Mouse (Mus musculus) kidney, postnatal 0 days (tissue): Measurements from ENCODE around the gene Myod1. TPM values are rescaled to one million over a fixed set of nuclear protein-coding genes. Genes with fewer than 3 reads are reported as not detected.

Experiments
- ATAC-seq: fragments of 200-750 bp; cut with Nextera tagmentation; replicated peaks from 2 replicates; pipeline ENCODE4 v1.8.0; 2017; ENCODE audit warnings: low read depth, moderate number of reproducible peaks, moderate TSS enrichment, moderate library complexity; ENCODE audit not compliant: low FRiP score
- DNase-seq: peaks from one replicate; pipeline ENCODE4 v3.0.0-alpha.2; 2016; ENCODE audit warnings: low spot score
- H3K27ac ChIP-seq: fragments of 300-500 bp; sonication (generic); 2 replicates; pipeline ENCODE4 v1.5.1; 2014; ENCODE audit warnings: mild to moderate bottlenecking
- H3K27me3 ChIP-seq: fragments of 300-500 bp; sonication (generic); 2 replicates; pipeline ENCODE4 v1.6.1; 2014; ENCODE audit warnings: low read length, mixed read lengths; ENCODE audit not compliant: insufficient read depth
- H3K36me3 ChIP-seq: fragments of 300-500 bp; sonication (generic); 2 replicates; pipeline ENCODE4 v1.6.1; 2014; ENCODE audit warnings: low read length, mixed read lengths; ENCODE audit not compliant: insufficient read depth
- H3K4me1 ChIP-seq: fragments of 300-500 bp; sonication (generic); replicated peaks from 2 replicates; pipeline ENCODE4 v1.6.1; 2014; ENCODE audit warnings: antibody characterized with exemption, low read length, mixed read lengths; ENCODE audit not compliant: insufficient read depth
- H3K4me2 ChIP-seq: fragments of 300-500 bp; sonication (generic); 2 replicates; pipeline ENCODE4 v1.6.1; 2014; ENCODE audit warnings: mild to moderate bottlenecking, low read length, moderate library complexity, mixed read lengths
- H3K4me3 ChIP-seq: fragments of 300-500 bp; sonication (generic); replicated peaks from 2 replicates; pipeline ENCODE4 v1.5.1; 2014; ENCODE audit warnings: low read depth, low read length
- H3K9ac ChIP-seq: fragments of 300-500 bp; sonication (generic); 2 replicates; pipeline ENCODE4 v1.6.1; 2014; ENCODE audit warnings: low read depth, low read length
- H3K9me3 ChIP-seq: fragments of 300-500 bp; sonication (generic); replicated peaks from 2 replicates; pipeline ENCODE4 v1.6.1; 2016; ENCODE audit warnings: low read length, inconsistent platforms, mixed read lengths
- CTCF ChIP-seq: IDR thresholded peaks from 2 replicates; pipeline ENCODE4 v1.5.1; 2016; ENCODE audit warnings: antibody characterized with exemption, low read depth, mild to moderate bottlenecking, moderate library complexity
- WGBS: fragments of 180-500 bp; shearing (Covaris S2); extraction: QIAGEN DNeasy Blood & Tissue Kit; methylation state at CpG from one replicate; pipeline ENCODE4 v1.1.7; 2014; 5-methylcytosine and 5-hydroxymethylcytosine counted together
- polyA plus RNA-seq: library from polyadenylated mRNA; unstranded; fragments of >200 nt; fragmentation: Nextera tagmentation; extraction: Ambion mirVana; gene quantifications from 2 replicates; pipeline ENCODE4 v1.2.1, GENCODE M21; 2015

Myod1 gene
- polyA plus RNA-seq, 1 experiment from 2014 or later = not detected

- peaks cover 16% of the 10 kb centered on the region for H3K27me3 ChIP-seq
These were observed 27.5 kb upstream of the Myod1 start for GRCm38 (mm10) chr7:46348813-46349212.

GRCm38 (mm10) chr7:46350119-46350702, 26.1 kb upstream of the Myod1 start:
- no peak for TF ChIP-seq CTCF
- ATAC-seq = no peak
- no peaks in the 10 kb centered on the region for H3K36me3 ChIP-seq
- H3K27me3 ChIP-seq = peaks cover 16% of the 10 kb centered on the region
- WGBS = 61% methylated on average over 9 of the region's 9 CpGs
- H3K4me3 ChIP-seq = no peak overlapping the region
- H3K9ac ChIP-seq = no peak overlapping the region
- no peak overlapping the region for H3K27ac ChIP-seq
- no peak overlapping the region for H3K4me2 ChIP-seq
- no peak for DNase-seq
- no peaks in the 10 kb centered on the region for H3K4me1 ChIP-seq
- no peaks in the 10 kb centered on the region for H3K9me3 ChIP-seq

More at GRCm38 (mm10) chr7:46348813-46349212, 27.5 kb upstream of the Myod1 start:
- H3K4me1 ChIP-seq = no peaks in the 10 kb centered on the region
- no peak overlapping the region for H3K9ac ChIP-seq
- no peaks in the 10 kb centered on the region for H3K36me3 ChIP-seq
- no peak overlapping the region for H3K4me3 ChIP-seq
- 3% methylated on average over 31 of the region's 36 CpGs for WGBS
- H3K4me2 ChIP-seq = no peak overlapping the region
- ATAC-seq = no peak; the same call in 1 of the 2 replicates
- TF ChIP-seq CTCF = no peak
- DNase-seq = no peak
- no peak overlapping the region for H3K27ac ChIP-seq
- H3K9me3 ChIP-seq = no peaks in the 10 kb centered on the region

- H3K4me1 ChIP-seq = no peaks in the 10 kb centered on the region
- H3K36me3 ChIP-seq = no peaks in the 10 kb centered on the region
- peaks cover 16% of the 10 kb centered on the region for H3K27me3 ChIP-seq
- no peak overlapping the region for H3K9ac ChIP-seq
- no peak for ATAC-seq
- 60% methylated on average over 2 of the region's 2 CpGs for WGBS
- no peak for DNase-seq
- no peak overlapping the region for H3K4me2 ChIP-seq
- H3K9me3 ChIP-seq = no peaks in the 10 kb centered on the region
- no peak overlapping the region for H3K27ac ChIP-seq
- no peak for TF ChIP-seq CTCF
- no peak overlapping the region for H3K4me3 ChIP-seq
These were observed 23.5 kb upstream of the Myod1 start for GRCm38 (mm10) chr7:46352748-46353147.

- Histone ChIP-seq H3K27me3 (peaks cover 13% of the 10 kb centered on the region), H3K27ac (no peak overlapping the region), H3K4me1 (no peaks in the 10 kb centered on the region), H3K9me3 (no peaks in the 10 kb centered on the region), H3K36me3 (no peaks in the 10 kb centered on the region), H3K4me3 (no peak overlapping the region), H3K9ac (no peak overlapping the region), H3K4me2 (no peak overlapping the region)
- DNase-seq (peak; percentile 12), ATAC-seq (no peak)
- 25% methylated on average over 8 of the region's 8 CpGs for WGBS
- TF ChIP-seq CTCF = no peak
These were observed 23.1 kb upstream of the Myod1 start for GRCm38 (mm10) chr7:46353216-46353615.

- no peak for TF ChIP-seq CTCF
- DNase-seq = no peak
- WGBS = 30% methylated on average over 4 of the region's 4 CpGs
- no peak overlapping the region for H3K9ac ChIP-seq
- H3K27ac ChIP-seq = no peak overlapping the region
- H3K36me3 ChIP-seq = no peaks in the 10 kb centered on the region
- no peaks in the 10 kb centered on the region for H3K9me3 ChIP-seq
- ATAC-seq = no peak
- no peak overlapping the region for H3K4me2 ChIP-seq
- peaks cover 6% of the 10 kb centered on the region for H3K27me3 ChIP-seq
- no peaks in the 10 kb centered on the region for H3K4me1 ChIP-seq
- H3K4me3 ChIP-seq = no peak overlapping the region
These were observed 22.4 kb upstream of the Myod1 start for GRCm38 (mm10) chr7:46353875-46354274.

- no peak for TF ChIP-seq CTCF
- Histone ChIP-seq H3K27ac (no peak overlapping the region), H3K36me3 (no peaks in the 10 kb centered on the region), H3K4me2 (no peak overlapping the region), H3K9ac (no peak overlapping the region), H3K27me3 (no peaks in the 10 kb centered on the region), H3K4me3 (no peak overlapping the region), H3K4me1 (no peaks in the 10 kb centered on the region), H3K9me3 (no peaks in the 10 kb centered on the region)
- ATAC-seq (no peak), DNase-seq (no peak)
These were observed 14.5 kb upstream of the Myod1 start for GRCm38 (mm10) chr7:46361776-46362175.

GRCm38 (mm10) chr7:46364154-46364553, 12.1 kb upstream of the Myod1 start:
- 58% methylated on average over 5 of the region's 5 CpGs for WGBS
- H3K27me3 ChIP-seq = no peaks in the 10 kb centered on the region
- DNase-seq (no peak), ATAC-seq (no peak)
- H3K27ac ChIP-seq = no peak overlapping the region
- H3K9ac ChIP-seq = no peak overlapping the region
- no peak overlapping the region for H3K4me2 ChIP-seq
- TF ChIP-seq CTCF = no peak
- no peaks in the 10 kb centered on the region for H3K36me3 ChIP-seq
- no peak overlapping the region for H3K4me3 ChIP-seq
- H3K9me3 ChIP-seq = no peaks in the 10 kb centered on the region
- no peaks in the 10 kb centered on the region for H3K4me1 ChIP-seq
